Mouse (Mus musculus) adipocyte (in vitro differentiated cells): ENCODE measurements around the gene Ly86.
A peak's percentile ranks its signal among the peaks of the same experiment; 100 is the strongest.

ENCODE experiments used
- DNase-seq: peaks from one replicate; pipeline ENCODE4 v3.0.0-alpha.2; 2016; ENCODE audit warnings: low spot score

Ly86 gene

GRCm38 (mm10) chr13:37344909-37345772 lies at the start of gene Ly86:
Gene Ly86, plus strand, starts transcription at chr13:37345208.
- DNase-seq, result no peak

GRCm38 (mm10) chr13:37297886-37298285 lies 47.1 kb upstream of the Ly86 start:
- DNase-seq, result no peak

- DNase-seq, result peak; percentile 31
Measured at GRCm38 (mm10) chr13:37298856-37299255, 46.2 kb upstream of the Ly86 start.

- peak; percentile 39 for DNase-seq
Measured at GRCm38 (mm10) chr13:37302877-37303276, 42.1 kb upstream of the Ly86 start.

GRCm38 (mm10) chr13:37308006-37308405 lies 37.0 kb upstream of the Ly86 start:
- no peak for DNase-seq

GRCm38 (mm10) chr13:37309296-37309695 lies 35.7 kb upstream of the Ly86 start:
- DNase-seq, result no peak

- DNase-seq, result no peak
Measured at GRCm38 (mm10) chr13:37310331-37310730, 34.7 kb upstream of the Ly86 start.

GRCm38 (mm10) chr13:37311555-37312221 lies 33.3 kb upstream of the Ly86 start:
- DNase-seq, result no peak

- DNase-seq, result peak; percentile 96
Measured at GRCm38 (mm10) chr13:37312222-37312928, 32.6 kb upstream of the Ly86 start.

- no peak for DNase-seq
Measured at GRCm38 (mm10) chr13:37312951-37313350, 32.1 kb upstream of the Ly86 start.

- peak; percentile 81 for DNase-seq
Measured at GRCm38 (mm10) chr13:37325504-37325903, 19.5 kb upstream of the Ly86 start.

- no peak for DNase-seq
Measured at GRCm38 (mm10) chr13:37329747-37330146, 15.3 kb upstream of the Ly86 start.

- no peak for DNase-seq
Measured at GRCm38 (mm10) chr13:37330971-37331370, 14.0 kb upstream of the Ly86 start.

GRCm38 (mm10) chr13:37332779-37333543 lies 12.0 kb upstream of the Ly86 start:
- DNase-seq, result peak; percentile 10

- no peak for DNase-seq
Measured at GRCm38 (mm10) chr13:37333544-37333870, 11.5 kb upstream of the Ly86 start.

- no peak for DNase-seq
Measured at GRCm38 (mm10) chr13:37337269-37337668, 7.7 kb upstream of the Ly86 start.

- no peak for DNase-seq
Measured at GRCm38 (mm10) chr13:37337871-37338270, 7.1 kb upstream of the Ly86 start.

GRCm38 (mm10) chr13:37342804-37343203 lies 2.2 kb upstream of the Ly86 start:
- no peak for DNase-seq

- DNase-seq, result no peak
Measured at GRCm38 (mm10) chr13:37345823-37346222, 815 bp downstream of the Ly86 start.

- DNase-seq, result no peak
Measured at GRCm38 (mm10) chr13:37347871-37348595, 3.0 kb downstream of the Ly86 start.

GRCm38 (mm10) chr13:37349051-37349450 lies 4.0 kb downstream of the Ly86 start:
- no peak for DNase-seq
